Mouse (Mus musculus): ENCODE measurements at regions not wholly inside any gene's neighbourhood (a gene's known extent, or its start where the extent isn't known, plus 50 kb on each side); places are given as distances from the start of the nearest gene placed in this dataset.

DNA sequence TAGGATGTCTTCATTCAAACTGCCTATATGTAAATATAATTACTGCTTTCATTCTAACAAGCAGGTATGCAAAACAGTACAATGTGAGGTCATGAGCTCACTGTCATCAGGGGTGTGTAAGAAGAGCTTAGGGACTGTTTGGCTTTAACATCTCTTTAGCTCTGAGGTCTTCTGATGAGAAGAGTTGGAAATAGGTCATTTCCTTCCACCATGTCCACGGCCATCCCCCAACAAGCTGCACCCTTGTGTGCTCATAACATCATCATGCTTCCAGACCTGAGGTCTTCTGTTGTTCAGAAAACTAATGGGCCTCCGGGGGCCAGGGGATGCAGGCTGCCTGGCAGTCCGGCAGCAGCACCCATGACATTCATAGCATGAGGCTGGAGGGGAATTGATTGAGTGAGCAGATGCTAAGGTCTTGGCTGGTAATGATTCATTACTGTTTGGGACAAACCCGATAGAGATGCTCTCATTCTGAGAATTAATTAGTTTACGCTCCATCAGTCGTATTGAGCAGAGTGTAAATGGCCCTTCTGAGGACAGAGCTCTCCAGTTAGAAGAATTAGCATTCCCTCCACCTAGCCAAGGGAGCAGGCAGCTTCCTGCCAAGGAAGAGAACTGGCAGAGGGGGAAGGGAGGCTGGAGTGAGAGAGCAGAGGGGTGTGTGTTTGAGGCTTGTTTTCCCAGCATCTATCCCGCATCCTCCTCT is 64.0 kb downstream of the Rps24 start:
- no peak for DNase-seq (ENCODE audit: low spot score)
- intact Hi-C loops (cut with DNase I), result no loop called here

DNA sequence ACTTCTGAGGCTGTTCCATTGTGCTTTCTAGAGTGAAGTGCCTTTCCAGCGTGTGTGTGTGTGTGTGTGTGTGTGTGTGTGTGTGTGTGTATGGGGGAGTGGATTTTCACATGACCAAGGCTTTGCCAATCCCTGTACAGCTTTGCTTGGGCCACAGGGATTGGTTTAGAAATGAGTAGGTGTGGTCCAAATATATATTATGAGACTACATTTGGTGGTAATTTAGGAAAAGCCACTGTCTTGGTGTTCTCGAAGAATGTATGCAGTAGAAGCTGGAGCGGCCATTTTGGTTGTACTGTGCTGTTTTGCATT is 64.5 kb downstream of the Rps24 start:
- no peak for DNase-seq (ENCODE audit: low spot score)
- intact Hi-C loops (cut with DNase I), result no loop called here

GRCm38 (mm10) chr14:24564801-24565624 is 78.1 kb downstream of the Rps24 start:
- intact Hi-C loops (cut with DNase I), result no loop called here
- no peak for DNase-seq (ENCODE audit: low spot score)

GRCm38 (mm10) chr14:24565718-24566322 is 78.9 kb downstream of the Rps24 start:
- intact Hi-C loops (cut with DNase I), result no loop called here
- DNase-seq (ENCODE audit: low spot score), result no peak

GRCm38 (mm10) chr14:24575111-24575510 is 88.2 kb downstream of the Rps24 start:
- DNase-seq (ENCODE audit: low spot score), result no peak
- intact Hi-C loops (cut with DNase I), result loop anchor here (5.0 kb wide), 1 partner anchor 73 kb away; no protein-coding TSS in a partner anchor

DNA sequence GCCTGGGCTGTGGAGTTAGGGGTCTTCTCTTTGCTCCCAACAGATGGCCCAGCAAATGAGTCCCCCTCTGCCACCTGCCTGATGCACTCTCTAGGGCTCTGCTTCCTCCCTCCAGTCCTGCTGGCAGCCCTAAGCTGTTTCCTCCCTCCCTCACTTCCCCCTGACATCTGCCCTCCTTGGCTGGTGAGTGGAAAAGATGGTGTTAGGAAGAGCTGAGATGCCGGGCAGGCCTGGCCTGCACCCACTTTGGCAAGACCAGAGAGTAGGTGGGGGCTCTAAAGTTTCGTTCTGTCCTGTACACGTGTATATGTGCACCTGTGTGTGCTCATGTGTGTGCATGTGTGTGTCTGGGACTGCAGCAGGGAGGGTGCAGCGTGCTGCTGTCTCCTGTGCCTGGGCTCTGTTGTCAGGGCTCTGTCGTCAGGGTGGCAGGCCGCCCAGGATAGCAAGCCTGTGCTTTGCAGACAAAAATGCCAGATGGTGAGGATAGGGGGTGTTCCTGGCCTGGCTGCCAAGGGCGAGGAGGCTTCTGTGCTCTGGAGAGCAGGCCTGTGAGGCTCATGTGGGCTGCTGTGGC is 91.7 kb downstream of the Rps24 start:
- peak; percentile 61 for DNase-seq (ENCODE audit: low spot score)
- intact Hi-C loops (cut with DNase I), result loop anchor here (5.0 kb wide), 1 partner anchor 76 kb away; no protein-coding TSS in a partner anchor

GRCm38 (mm10) chr14:24579153-24579795 is 92.3 kb downstream of the Rps24 start:
- intact Hi-C loops (cut with DNase I), result loop anchor here (5.0 kb wide), 1 partner anchor 77 kb away; no protein-coding TSS in a partner anchor
- DNase-seq (ENCODE audit: low spot score), result no peak

DNA sequence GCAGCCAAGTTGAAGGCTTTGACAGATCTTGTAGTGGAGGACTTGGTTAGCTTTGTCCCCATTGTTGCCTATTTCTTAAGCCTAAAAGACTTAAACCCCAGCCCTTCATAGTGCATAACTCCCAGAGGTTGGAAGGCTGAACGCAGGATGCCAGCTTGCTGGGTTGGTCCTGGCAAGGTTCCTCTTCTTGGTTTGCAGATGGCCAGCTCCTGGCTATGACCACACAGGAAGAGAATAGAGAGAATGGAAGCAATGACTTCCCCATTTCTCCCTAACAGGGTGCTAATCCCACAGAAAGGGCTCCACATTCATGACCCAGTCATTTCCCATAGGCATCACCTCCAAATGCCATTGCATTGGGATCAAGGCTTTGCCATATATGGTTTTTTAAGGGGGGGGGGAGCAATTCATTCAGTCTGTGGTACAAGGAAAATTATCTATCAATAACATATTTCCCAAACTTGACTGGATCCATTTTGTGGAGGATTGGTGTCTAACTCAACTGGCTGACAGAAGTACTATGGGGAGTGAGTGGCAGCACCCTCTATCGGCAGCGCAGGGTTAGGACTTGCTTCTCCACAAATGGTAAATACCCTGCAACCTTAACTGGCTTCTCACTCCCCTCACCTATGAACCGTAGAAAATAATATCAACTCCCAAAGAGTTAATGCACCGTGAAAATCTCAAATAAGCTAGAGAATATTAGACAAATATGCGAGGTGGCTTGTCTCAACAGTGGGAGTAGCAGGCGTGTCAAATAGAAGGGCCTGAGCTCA is 99.4 kb downstream of the Rps24 start:
- intact Hi-C loops (cut with DNase I), result no loop called here
- no peak for DNase-seq (ENCODE audit: low spot score)

DNA sequence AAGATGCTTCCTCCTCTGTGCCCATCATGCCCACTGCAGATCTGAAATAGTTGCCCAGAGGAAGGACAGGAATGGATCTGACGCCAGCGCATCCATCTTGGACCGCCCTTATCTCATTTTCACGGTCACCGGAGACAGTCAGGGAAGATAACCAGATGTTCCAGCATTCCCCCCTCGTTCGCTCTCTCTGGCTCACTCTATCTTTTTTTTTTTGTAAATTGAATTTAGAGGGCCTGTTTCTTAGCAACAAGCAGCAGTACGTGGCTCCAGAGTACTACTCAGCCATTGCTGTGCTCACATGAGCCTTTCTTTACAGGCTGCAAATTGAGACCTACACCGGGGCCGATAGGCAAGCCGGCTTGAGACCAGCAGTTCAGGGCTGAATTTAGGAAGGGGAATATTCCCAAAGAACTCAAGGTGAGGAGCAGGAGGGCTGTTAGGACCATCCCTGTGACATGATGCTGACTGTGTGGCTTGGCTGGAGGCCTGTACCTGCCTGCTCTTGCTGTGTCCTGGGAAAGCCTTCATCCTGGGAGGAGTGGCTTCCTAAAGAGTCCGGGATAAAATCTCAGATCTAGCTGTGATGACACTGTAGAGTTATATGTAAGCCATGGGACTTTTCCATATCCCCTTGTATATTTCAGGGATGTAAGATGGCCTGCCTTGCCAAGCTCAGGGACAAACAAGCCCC is 100.2 kb downstream of the Rps24 start:
- intact Hi-C loops (cut with DNase I), result no loop called here
- DNase-seq (ENCODE audit: low spot score), result no peak

DNA sequence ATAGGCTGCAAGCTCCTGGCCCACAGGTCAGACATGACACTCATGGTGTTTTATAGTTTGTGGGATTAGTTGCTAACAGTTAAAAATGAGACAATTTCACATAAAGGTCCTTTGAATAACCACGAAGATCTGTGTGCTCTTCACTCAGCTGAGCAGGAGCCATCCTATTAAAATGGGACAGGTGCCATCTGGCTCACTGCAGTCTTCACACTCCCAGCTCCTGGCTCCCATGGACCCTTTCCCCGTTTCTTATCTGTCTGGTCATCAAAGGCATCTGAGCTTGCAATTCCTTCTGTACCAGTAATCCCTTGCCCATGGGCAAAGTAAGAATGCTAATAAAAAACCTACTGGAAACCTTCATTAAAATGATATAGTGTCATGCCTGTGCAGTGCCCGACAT is 101.1 kb downstream of the Rps24 start:
- intact Hi-C loops (cut with DNase I), result no loop called here
- no peak for DNase-seq (ENCODE audit: low spot score)

DNA sequence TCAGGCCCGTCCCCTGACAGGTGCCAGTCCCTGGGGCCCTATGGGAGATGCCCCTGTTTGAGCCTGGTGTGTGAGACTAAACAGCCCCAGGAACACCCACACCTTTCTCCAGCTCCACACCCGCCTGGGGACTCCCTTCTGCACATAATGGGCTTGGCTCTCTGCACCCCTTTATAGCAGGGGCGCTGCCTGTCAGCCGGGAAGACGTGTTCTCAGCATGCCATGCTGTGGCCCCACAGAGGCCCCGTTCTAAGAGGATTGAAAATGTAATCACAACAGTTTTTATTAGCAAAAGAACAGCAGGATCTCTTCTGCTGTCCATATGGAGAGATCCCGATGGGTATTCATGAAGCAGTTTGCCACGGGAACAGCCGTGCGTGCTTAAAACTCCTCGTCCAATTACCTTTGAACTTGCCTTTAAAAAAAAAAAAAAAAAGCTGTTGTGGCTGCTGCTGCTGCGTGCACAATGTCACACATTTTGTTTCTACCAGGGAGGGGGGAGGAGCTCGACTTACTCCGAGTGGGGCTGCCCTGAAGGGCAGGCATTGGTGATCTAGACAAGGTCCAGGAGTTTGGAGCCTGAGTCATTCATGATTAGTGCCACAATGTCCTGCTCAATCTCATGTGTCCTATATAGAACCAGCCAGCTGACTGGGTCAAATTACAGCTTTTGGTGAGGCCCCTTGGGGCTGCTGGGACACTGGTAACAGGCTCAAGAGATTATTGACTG is 119.7 kb downstream of the Rps24 start:
- intact Hi-C loops (cut with DNase I), result no loop called here
- DNase-seq (ENCODE audit: low spot score), result no peak

GRCm38 (mm10) chr14:24608356-24608755 is 121.4 kb downstream of the Rps24 start:
- DNase-seq (ENCODE audit: low spot score), result no peak

GRCm38 (mm10) chr14:24612254-24612995 is 125.5 kb downstream of the Rps24 start:
- no peak for DNase-seq (ENCODE audit: low spot score)

More at GRCm38 (mm10) chr14:24608356-24608755, 121.4 kb downstream of the Rps24 start:
- intact Hi-C loops (cut with DNase I), result no loop called here

DNA sequence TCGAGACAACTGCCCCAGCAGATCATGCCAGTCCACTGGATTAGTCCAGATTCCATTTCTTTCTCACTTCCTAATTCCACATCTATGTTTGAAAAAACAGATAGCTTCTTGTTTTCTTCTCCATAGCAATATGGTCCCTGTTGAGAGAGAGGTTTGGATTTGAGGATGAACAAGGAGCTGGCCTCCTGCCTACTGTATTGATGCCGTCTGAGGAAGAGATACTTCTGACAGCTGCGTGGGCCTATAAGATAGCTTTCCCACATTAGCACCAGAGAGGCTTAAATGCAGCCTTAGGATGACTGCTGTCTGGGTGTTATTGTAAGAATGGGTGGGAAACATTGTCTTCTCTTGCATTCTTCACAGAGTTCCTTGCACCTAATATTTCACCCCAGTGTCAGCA is 128.9 kb downstream of the Rps24 start:
- intact Hi-C loops (cut with DNase I), result no loop called here
- no peak for DNase-seq (ENCODE audit: low spot score)

More at GRCm38 (mm10) chr14:24612254-24612995, 125.5 kb downstream of the Rps24 start:
- intact Hi-C loops (cut with DNase I), result no loop called here

DNA sequence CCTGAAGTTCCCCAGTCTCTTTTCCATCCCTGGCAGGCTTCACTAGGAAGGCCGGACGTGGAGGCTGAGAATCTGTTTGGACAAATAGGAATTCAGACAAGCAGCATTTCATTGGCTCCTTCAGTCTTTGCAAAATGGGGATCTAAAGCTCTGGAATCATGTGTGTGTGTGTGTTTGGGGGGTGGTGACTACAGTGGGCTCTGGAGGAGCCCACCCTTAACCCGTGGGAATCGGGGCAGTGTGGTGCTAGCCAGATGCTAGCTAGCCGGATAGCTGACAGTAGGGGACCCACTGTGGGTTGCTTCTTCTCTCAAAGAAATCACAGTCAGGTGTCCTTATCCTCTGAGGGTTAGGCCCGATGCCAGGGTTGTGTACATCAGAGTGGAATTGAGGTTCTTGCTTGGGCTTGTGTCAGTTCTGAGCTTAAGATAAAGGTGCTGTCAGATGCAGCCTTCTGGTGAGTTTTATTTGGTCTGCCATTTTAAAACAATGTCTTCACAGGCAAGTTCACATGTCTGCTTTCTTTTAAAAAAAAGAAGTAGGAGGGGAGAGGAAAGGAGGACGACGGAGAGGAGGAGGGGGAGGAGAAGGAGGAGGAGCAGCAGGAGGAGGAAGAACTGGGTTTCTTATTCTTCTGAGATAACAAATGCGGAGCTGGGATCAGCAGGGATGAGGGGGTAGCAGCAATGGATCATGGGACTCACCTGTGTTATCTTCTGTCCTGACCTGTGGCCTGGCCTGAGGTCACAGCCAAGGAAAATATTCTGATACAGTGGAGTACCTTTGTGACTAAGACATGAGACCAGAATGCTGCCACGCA is 129.6 kb downstream of the Rps24 start:
- intact Hi-C loops (cut with DNase I), result no loop called here
- no peak for DNase-seq (ENCODE audit: low spot score)

GRCm38 (mm10) chr14:24617126-24617375 is 130.1 kb downstream of the Rps24 start:
- DNase-seq (ENCODE audit: low spot score), result no peak
- intact Hi-C loops (cut with DNase I), result no loop called here

DNA sequence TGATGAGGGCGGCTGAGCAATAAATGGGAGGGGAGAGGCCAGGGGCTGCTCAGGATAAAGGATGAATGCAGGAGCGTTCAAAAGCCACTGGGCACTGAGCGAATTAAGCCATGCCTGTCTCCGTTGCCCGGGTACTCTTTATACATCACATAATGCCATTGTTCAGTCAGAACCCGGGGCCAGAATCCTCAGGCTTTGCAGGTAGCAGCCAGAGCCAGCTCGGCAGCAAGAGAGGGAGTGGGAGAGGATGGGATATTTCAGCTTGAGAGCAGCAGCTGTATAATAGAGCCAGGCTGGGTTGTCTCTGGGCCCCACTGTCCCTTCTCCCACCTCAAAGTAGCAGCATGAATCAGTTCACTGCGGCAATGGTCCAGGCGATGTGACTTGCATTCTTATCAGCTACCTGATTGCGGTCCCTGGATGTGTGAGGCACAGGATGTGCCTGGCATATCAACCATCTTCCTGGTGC is 130.5 kb downstream of the Rps24 start:
- intact Hi-C loops (cut with DNase I), result no loop called here
- DNase-seq (ENCODE audit: low spot score), result no peak
